Mouse (Mus musculus) embryonic facial prominence, embryonic 13.5 days (tissue): Measurements from ENCODE around the gene Ifna13. TPM values are rescaled to one million over a fixed set of nuclear protein-coding genes. Genes with fewer than 3 reads are reported as not detected.

Experiments
- ATAC-seq: fragments of 200-750 bp; cut with Nextera tagmentation; 2 replicates; pipeline ENCODE4 v1.8.0; 2017; ENCODE audit warnings: low read depth; ENCODE audit not compliant: insufficient number of reproducible peaks, insufficient read depth, low FRiP score, low TSS enrichment
- H3K27ac ChIP-seq: fragments of 300-500 bp; sonication (generic); 2 replicates; pipeline ENCODE4 v1.5.1; 2015; ENCODE audit warnings: moderate library complexity, mild to moderate bottlenecking, inconsistent platforms
- H3K27me3 ChIP-seq: fragments of 300-500 bp; sonication (generic); 2 replicates; pipeline ENCODE4 v1.6.1; 2015; ENCODE audit warnings: mild to moderate bottlenecking, inconsistent platforms
- H3K36me3 ChIP-seq: fragments of 300-500 bp; sonication (generic); 2 replicates; pipeline ENCODE4 v1.6.1; 2015; ENCODE audit warnings: mild to moderate bottlenecking, inconsistent platforms
- H3K4me1 ChIP-seq: fragments of 300-500 bp; sonication (generic); 2 replicates; pipeline ENCODE4 v1.6.1; 2015; ENCODE audit warnings: inconsistent platforms
- H3K4me2 ChIP-seq: fragments of 300-500 bp; sonication (generic); 2 replicates; pipeline ENCODE4 v1.6.1; 2015; ENCODE audit warnings: moderate library complexity, mild to moderate bottlenecking, inconsistent platforms
- H3K4me3 ChIP-seq: fragments of 300-500 bp; sonication (generic); 2 replicates; pipeline ENCODE4 v1.5.1; 2015; ENCODE audit warnings: mild to moderate bottlenecking, inconsistent platforms
- H3K9ac ChIP-seq: fragments of 300-500 bp; sonication (generic); 2 replicates; pipeline ENCODE4 v1.6.1; 2015; ENCODE audit warnings: mild to moderate bottlenecking, inconsistent platforms
- H3K9me3 ChIP-seq: fragments of 300-500 bp; sonication (generic); 2 replicates; pipeline ENCODE4 v1.6.1; 2016; ENCODE audit warnings: inconsistent platforms
- WGBS: fragments of 180-500 bp; shearing (Covaris S2); methylation state at CpG from one replicate; pipeline ENCODE4 v1.1.7; 2015; ENCODE audit warnings: mixed read lengths; 5-methylcytosine and 5-hydroxymethylcytosine counted together
- polyA plus RNA-seq: library from polyadenylated mRNA; unstranded; fragments of >200 nt; fragmentation: Nextera tagmentation; extraction: Ambion mirVana; gene quantifications from 2 replicates; pipeline ENCODE4 v1.2.1, GENCODE M21; 2015

Ifna13 gene
- polyA plus RNA-seq: not detected in 2 replicates

GRCm38 (mm10) chr4:88644359-88644758, at the start of gene Ifna13:
Gene Ifna13 (minus strand): TSS chr4:88644459.
- no peak within 1 kb of the TSS for H3K9ac ChIP-seq

GRCm38 (mm10) chr4:88693392-88693791, 49.1 kb upstream of the Ifna13 start:
- Histone ChIP-seq H3K27me3 (peaks cover 3% of the 10 kb centered on the region; the same call in 1 of the 2 replicates), H3K27ac (no peak overlapping the region), H3K9ac (no peak overlapping the region), H3K4me2 (no peak overlapping the region), H3K4me1 (no peaks in the 10 kb centered on the region), H3K9me3 (no peaks in the 10 kb centered on the region), H3K36me3 (no peaks in the 10 kb centered on the region), H3K4me3 (no peak overlapping the region)
- WGBS: 86% methylated on average over 2 of the region's 2 CpGs
- no peak for ATAC-seq

More at GRCm38 (mm10) chr4:88644359-88644758, at the start of gene Ifna13:
- no peaks in the 10 kb centered on the region for H3K36me3 ChIP-seq
- no peak within 1 kb of the TSS for H3K27ac ChIP-seq
- WGBS: 52% methylated on average over 2 of the region's 2 CpGs
- H3K4me1 ChIP-seq: no peaks in the 10 kb centered on the region
- no peak for ATAC-seq
- no peaks in the 10 kb centered on the region for H3K9me3 ChIP-seq
- H3K4me2 ChIP-seq: no peak within 1 kb of the TSS
- no peak within 1 kb of the TSS for H3K4me3 ChIP-seq
- no peaks in the 10 kb centered on the region for H3K27me3 ChIP-seq

DNA sequence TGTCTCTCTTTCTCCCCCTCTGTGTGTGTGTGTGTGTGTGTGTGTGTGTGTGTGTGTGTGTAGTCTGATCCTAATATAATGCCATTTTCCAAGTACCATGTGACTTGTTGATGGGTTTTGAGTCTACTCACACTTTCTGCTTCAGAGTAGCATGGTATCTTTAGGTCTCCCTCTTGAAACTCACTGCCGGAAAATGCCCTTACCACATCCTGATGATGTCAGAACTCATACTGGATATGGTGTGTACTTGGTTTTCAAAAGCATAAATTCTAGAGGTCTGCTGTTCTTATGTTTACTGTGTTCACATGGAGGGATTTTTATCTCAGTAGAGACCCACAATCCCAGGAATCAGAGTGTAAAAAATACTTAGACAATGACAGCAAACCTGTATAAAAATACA, 48.3 kb upstream of the Ifna13 start:
- H3K9ac ChIP-seq: no peak overlapping the region
- no peaks in the 10 kb centered on the region for H3K9me3 ChIP-seq
- H3K4me3 ChIP-seq: no peak overlapping the region
- no peak for ATAC-seq
- H3K36me3 ChIP-seq: no peaks in the 10 kb centered on the region
- WGBS: 74% methylated on average over 1 of the region's 1 CpGs
- no peak overlapping the region for H3K27ac ChIP-seq
- H3K27me3 ChIP-seq: peaks cover 3% of the 10 kb centered on the region; the same call in 1 of the 2 replicates
- H3K4me1 ChIP-seq: no peaks in the 10 kb centered on the region
- H3K4me2 ChIP-seq: no peak overlapping the region

- WGBS: 71% methylated on average over 2 of the region's 2 CpGs
- Histone ChIP-seq H3K9me3 (no peaks in the 10 kb centered on the region), H3K27ac (no peak within 1 kb of the TSS), H3K4me2 (no peak within 1 kb of the TSS), H3K4me3 (no peak within 1 kb of the TSS), H3K4me1 (no peaks in the 10 kb centered on the region), H3K27me3 (peaks cover 2% of the 10 kb centered on the region; the same call in 1 of the 2 replicates), H3K36me3 (no peaks in the 10 kb centered on the region), H3K9ac (no peak within 1 kb of the TSS)
- ATAC-seq: no peak
Observed at GRCm38 (mm10) chr4:88691259-88691658, 47.0 kb upstream of the Ifna13 start, which contains the start of gene Ifnab. Gene Ifnab (minus strand): TSS chr4:88691359.

- Histone ChIP-seq H3K36me3 (no peaks in the 10 kb centered on the region), H3K4me2 (no peak within 1 kb of the TSS), H3K9me3 (no peaks in the 10 kb centered on the region), H3K27me3 (no peaks in the 10 kb centered on the region), H3K9ac (no peak within 1 kb of the TSS), H3K4me3 (no peak within 1 kb of the TSS), H3K4me1 (no peaks in the 10 kb centered on the region), H3K27ac (no peak within 1 kb of the TSS)
- 86% methylated on average over 1 of the region's 1 CpGs for WGBS
- no peak for ATAC-seq
Observed at GRCm38 (mm10) chr4:88683812-88684211, 39.6 kb upstream of the Ifna13 start, which contains the start of gene Ifna2. Gene Ifna2 (minus strand): TSS chr4:88683912.

DNA sequence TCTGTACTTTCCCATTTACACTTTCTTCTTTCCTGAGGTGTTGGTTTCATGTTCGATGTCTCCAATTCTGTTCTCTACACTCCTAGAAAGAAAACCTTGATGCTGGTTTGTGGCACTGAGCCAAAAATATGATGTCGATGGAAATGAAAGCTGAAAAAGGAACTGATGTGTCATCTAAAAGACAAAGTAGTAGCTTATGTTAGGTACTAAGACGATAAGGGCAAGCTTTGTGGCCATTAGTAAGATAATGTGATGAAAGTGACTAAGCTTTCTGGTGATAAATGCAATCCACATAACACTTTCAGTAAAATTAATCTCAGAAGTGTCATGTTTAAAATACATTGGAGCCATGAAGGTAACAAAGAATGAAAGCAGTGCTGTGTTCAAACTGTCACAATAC, 37.1 kb upstream of the Ifna13 start:
- Histone ChIP-seq H3K9me3 (no peaks in the 10 kb centered on the region), H3K36me3 (no peaks in the 10 kb centered on the region), H3K4me3 (no peak overlapping the region), H3K4me1 (no peaks in the 10 kb centered on the region), H3K9ac (no peak overlapping the region), H3K27me3 (no peaks in the 10 kb centered on the region), H3K27ac (no peak overlapping the region), H3K4me2 (no peak overlapping the region)
- ATAC-seq: no peak
- WGBS: 71% methylated on average over 3 of the region's 3 CpGs

GRCm38 (mm10) chr4:88680362-88680761, 36.1 kb upstream of the Ifna13 start:
- WGBS: 50% methylated on average over 8 of the region's 8 CpGs
- H3K4me3 ChIP-seq: no peak overlapping the region
- ATAC-seq: no peak

GRCm38 (mm10) chr4:88676824-88677223, 32.6 kb upstream of the Ifna13 start, which contains the start of gene Ifna16:
Gene Ifna16 (minus strand): TSS chr4:88676924.
- no peak within 1 kb of the TSS for H3K27ac ChIP-seq
- no peak within 1 kb of the TSS for H3K9ac ChIP-seq
- ATAC-seq: no peak
- 83% methylated on average over 1 of the region's 1 CpGs for WGBS
- no peaks in the 10 kb centered on the region for H3K9me3 ChIP-seq
- H3K4me3 ChIP-seq: no peak within 1 kb of the TSS
- no peaks in the 10 kb centered on the region for H3K27me3 ChIP-seq
- no peaks in the 10 kb centered on the region for H3K4me1 ChIP-seq
- no peak within 1 kb of the TSS for H3K4me2 ChIP-seq
- H3K36me3 ChIP-seq: no peaks in the 10 kb centered on the region

More at GRCm38 (mm10) chr4:88680362-88680761, 36.1 kb upstream of the Ifna13 start:
- H3K4me2 ChIP-seq: no peak overlapping the region
- no peaks in the 10 kb centered on the region for H3K4me1 ChIP-seq
- no peaks in the 10 kb centered on the region for H3K27me3 ChIP-seq
- H3K36me3 ChIP-seq: no peaks in the 10 kb centered on the region
- no peak overlapping the region for H3K27ac ChIP-seq
- H3K9ac ChIP-seq: no peak overlapping the region
- no peaks in the 10 kb centered on the region for H3K9me3 ChIP-seq

GRCm38 (mm10) chr4:88655461-88655860, 11.2 kb upstream of the Ifna13 start:
- Histone ChIP-seq H3K4me1 (no peaks in the 10 kb centered on the region), H3K4me3 (no peak overlapping the region), H3K9ac (no peak overlapping the region), H3K27me3 (no peaks in the 10 kb centered on the region), H3K27ac (no peak overlapping the region), H3K9me3 (no peaks in the 10 kb centered on the region), H3K36me3 (no peaks in the 10 kb centered on the region), H3K4me2 (no peak overlapping the region)
- 45% methylated on average over 1 of the region's 1 CpGs for WGBS
- no peak for ATAC-seq

GRCm38 (mm10) chr4:88653644-88654043, 9.4 kb upstream of the Ifna13 start:
- Histone ChIP-seq H3K9ac (no peak overlapping the region), H3K4me3 (no peak overlapping the region), H3K36me3 (no peaks in the 10 kb centered on the region), H3K4me2 (no peak overlapping the region), H3K27ac (no peak overlapping the region), H3K27me3 (no peaks in the 10 kb centered on the region), H3K9me3 (no peaks in the 10 kb centered on the region), H3K4me1 (no peaks in the 10 kb centered on the region)
- ATAC-seq: no peak
- WGBS: 71% methylated on average over 3 of the region's 3 CpGs

DNA sequence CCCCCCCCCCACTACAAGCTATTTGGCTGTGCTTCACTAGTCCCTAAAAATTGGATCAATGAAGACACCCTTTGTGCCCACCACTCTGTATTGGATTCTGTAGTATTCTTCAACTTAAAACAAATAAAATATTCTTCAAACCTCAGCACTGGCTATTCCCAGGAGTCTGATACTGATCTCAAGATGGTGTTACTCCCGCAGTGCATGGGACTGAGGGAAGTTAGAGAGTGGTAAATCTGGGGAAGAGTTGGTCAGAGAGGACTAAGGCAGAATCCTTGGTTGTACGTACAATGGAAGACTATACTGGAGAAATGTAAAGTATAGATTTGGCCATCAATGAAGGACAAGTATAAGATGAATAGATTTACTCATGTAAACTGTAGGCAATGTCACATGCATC, 1.7 kb downstream of the Ifna13 start:
- WGBS: 28% methylated on average over 2 of the region's 2 CpGs
- Histone ChIP-seq H3K9me3 (no peaks in the 10 kb centered on the region), H3K9ac (no peak overlapping the region), H3K36me3 (no peaks in the 10 kb centered on the region), H3K4me3 (no peak overlapping the region), H3K27ac (no peak overlapping the region), H3K27me3 (no peaks in the 10 kb centered on the region), H3K4me1 (no peaks in the 10 kb centered on the region), H3K4me2 (no peak overlapping the region)
- no peak for ATAC-seq

GRCm38 (mm10) chr4:88641077-88641831, 3.0 kb downstream of the Ifna13 start:
- Histone ChIP-seq H3K36me3 (no peaks in the 10 kb centered on the region), H3K27ac (peak overlapping the region; percentile 23; the same call in 1 of the 2 replicates), H3K4me2 (peak overlapping the region; percentile 54), H3K4me3 (peak overlapping the region; percentile 43), H3K4me1 (no peaks in the 10 kb centered on the region), H3K27me3 (no peaks in the 10 kb centered on the region), H3K9me3 (no peaks in the 10 kb centered on the region), H3K9ac (peak overlapping the region; percentile 59)
- ATAC-seq: peak; percentile 91
- 12% methylated on average over 11 of the region's 11 CpGs for WGBS
